Mouse (Mus musculus): ENCODE results near the gene Olfr1047. TPM values are rescaled to one million over a fixed set of nuclear protein-coding genes. Genes with fewer than 3 reads are reported as not detected.
"Not testable (repeated sequence)": the region's sequence is repeated elsewhere in the genome, so short reads cannot be mapped to it uniquely, and the experiment has no call there.

The Olfr1047 gene
- total RNA-seq (2022) = not detected

GRCm38 (mm10) chr2:86231301-86231700 is at the start of gene Olfr1047:
TSS of gene Olfr1047 (minus strand) at chr2:86231401.
- DNase-seq = no peak

- DNase-seq = not testable (repeated sequence)
These were observed 47.8 kb upstream of the Olfr1047 start, which contains the start of gene Olfr1051 for GRCm38 (mm10) chr2:86278988-86279387. TSS of gene Olfr1051 (minus strand) at chr2:86279088.

DNA sequence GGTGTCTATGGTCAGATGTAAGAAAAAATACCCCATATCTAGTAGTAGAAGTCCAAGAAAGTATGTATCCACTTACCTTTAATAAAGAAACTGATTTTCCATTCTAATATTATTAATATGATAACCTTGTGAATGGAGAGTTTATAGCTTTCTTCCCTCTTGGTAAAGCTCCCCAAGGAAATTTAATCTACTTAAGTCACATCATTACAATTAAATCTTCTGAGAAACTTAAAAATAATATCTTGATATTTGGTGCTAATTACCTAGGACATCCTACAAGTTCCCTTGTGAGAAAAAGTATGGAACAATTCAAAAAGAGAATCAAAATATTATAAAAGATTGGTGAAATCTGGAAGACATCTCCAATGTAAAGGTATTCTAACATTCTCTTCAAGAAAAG is 27.0 kb upstream of the Olfr1047 start, which contains the start of gene Olfr1049:
Olfr1049 (minus strand) TSS at position 101 of the 400 bp plus-strand sequence.
- DNase-seq = not testable (repeated sequence)

GRCm38 (mm10) chr2:86240189-86240588 is 9.0 kb upstream of the Olfr1047 start, which contains the start of gene Olfr1048:
TSS of gene Olfr1048 (minus strand) at chr2:86240289.
- DNase-seq = no peak

- DNase-seq = no peak
These were observed 12.0 kb downstream of the Olfr1047 start, which contains the start of gene Olfr1046 for GRCm38 (mm10) chr2:86219214-86219613. TSS of gene Olfr1046 (minus strand) at chr2:86219314.

DNA sequence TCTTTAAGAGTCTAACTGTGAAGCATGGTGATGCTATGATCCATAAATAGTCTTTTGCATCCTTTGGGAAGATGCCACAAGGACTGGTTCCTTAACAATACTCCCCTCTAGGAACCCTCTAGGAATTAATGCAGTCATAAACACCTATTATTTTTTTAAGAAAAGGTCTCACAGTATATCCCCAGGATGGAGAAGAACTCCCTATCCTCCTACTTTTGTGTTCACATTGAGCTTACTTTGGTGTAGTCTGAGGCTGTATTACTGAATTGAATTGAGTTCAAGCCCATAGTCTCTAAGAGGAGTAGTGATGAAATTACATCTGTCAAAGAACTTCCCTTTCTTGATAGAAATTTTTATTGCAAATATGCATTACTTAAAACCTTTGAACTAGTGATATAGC is 28.3 kb downstream of the Olfr1047 start, which contains the start of gene Olfr1045:
Olfr1045 (minus strand) TSS at position 101 of the 400 bp plus-strand sequence.
- no peak for DNase-seq

DNA sequence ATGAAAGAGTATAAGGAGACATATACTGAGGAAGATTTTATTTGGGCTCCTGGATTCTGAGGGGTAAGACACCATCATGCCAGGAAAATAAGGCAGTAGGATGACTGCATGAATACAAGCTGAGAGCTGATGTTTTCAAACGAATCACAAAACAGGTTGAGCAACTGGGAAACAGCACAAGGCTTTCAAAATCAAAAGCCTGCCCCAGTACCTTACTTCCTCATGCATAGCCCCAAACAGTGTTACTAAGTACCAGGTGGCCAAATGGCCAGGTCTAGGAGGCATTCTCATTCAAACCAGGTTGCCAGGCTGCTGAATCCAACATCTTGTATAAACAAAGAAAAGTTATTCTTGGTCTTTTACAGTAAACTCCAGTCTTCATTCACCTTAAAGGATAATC is 35.3 kb downstream of the Olfr1047 start:
- no peak for DNase-seq

DNA sequence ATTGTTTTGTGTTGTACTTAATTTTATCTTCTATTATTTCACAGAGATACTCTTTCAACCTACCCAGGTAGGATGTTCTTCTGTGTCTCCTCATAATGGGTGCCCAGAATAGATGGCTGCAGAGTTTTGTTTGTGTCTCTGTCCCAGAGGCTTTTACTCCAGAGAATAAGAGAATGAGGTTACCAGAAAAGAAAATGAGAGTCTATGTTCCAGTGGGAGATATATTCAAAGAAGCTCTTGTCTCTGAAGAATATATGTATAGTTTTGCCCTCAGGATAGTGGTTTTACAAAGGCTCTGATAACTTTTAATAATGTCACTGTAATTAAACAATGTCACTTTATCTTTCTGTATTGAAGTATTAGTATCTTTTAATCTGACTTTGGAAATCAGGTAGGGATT is 45.6 kb downstream of the Olfr1047 start, which contains the start of gene Olfr52:
Olfr52 (minus strand) TSS at position 101 of the 400 bp plus-strand sequence.
- DNase-seq = no peak

GRCm38 (mm10) chr2:86179950-86180349 is 51.3 kb downstream of the Olfr1047 start:
- no peak for DNase-seq

DNA sequence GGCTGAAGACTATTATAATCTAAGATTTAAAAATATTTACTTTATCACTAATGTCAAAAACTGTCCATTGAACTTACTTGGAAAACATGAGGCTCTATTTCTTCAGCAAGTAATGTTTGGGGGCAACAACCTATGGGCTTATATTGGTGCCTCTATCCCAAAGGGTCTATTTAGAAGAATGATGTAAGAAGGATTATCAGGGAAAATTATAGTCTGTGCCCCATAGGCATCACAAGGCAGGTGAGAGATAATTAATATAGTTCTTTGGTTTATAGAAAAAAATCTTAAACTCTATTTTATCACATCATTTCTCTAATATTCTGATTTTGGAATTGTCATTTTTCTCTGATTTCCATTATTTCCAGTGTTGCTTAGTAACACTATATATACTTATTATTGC is 53.5 kb downstream of the Olfr1047 start, which contains the start of gene Olfr1044:
Olfr1044 (minus strand) TSS at position 101 of the 400 bp plus-strand sequence.
- DNase-seq = no peak

Other genes with a start within 250 kb of the Olfr1047 start
- not detected for gene Olfr1031, start 241.1 kb downstream of the Olfr1047 start, total RNA-seq (2022)
- not detected for gene Olfr1032, start 225.9 kb downstream of the Olfr1047 start, total RNA-seq (2022)
- gene Olfr1033, start 210.8 kb downstream of the Olfr1047 start, total RNA-seq (2022) = 1 to 10 TPM; 1.4 to 3.2 (median 1.8) TPM
- under 1 TPM; 0.13 to 0.25 (median 0.14) TPM for gene Olfr1034, start 185.5 kb downstream of the Olfr1047 start, total RNA-seq (2022)
- gene Olfr1036, start 157.4 kb downstream of the Olfr1047 start, total RNA-seq (2022) = not detected
- gene Olfr1037, start 144.0 kb downstream of the Olfr1047 start, total RNA-seq (2022) = not detected
- not detected for gene Olfr1039, start 95.5 kb downstream of the Olfr1047 start, total RNA-seq (2022)
- not detected for gene Olfr1040, start 84.7 kb downstream of the Olfr1047 start, total RNA-seq (2022)
- not detected for gene Olfr1042, start 69.6 kb downstream of the Olfr1047 start, total RNA-seq (2022)
- gene Olfr1043, start 63.9 kb downstream of the Olfr1047 start, total RNA-seq (2022) = not detected
- gene Olfr1044, start 53.6 kb downstream of the Olfr1047 start, total RNA-seq (2022) = not detected
- gene Olfr52, start 45.7 kb downstream of the Olfr1047 start, total RNA-seq (2022) = not detected
- gene Olfr1045, start 28.4 kb downstream of the Olfr1047 start, total RNA-seq (2022) = not detected
- not detected for gene Olfr1046, start 12.1 kb downstream of the Olfr1047 start, total RNA-seq (2022)
- gene Olfr1048, start 8.9 kb upstream of the Olfr1047 start, total RNA-seq (2022) = not detected
- not detected for gene Olfr1049, start 26.9 kb upstream of the Olfr1047 start, total RNA-seq (2022)
- gene Olfr1051, start 47.7 kb upstream of the Olfr1047 start, total RNA-seq (2022) = not detected
- not detected for gene Olfr1052, start 61.1 kb upstream of the Olfr1047 start, total RNA-seq (2022)
- gene Olfr1053, start 83.9 kb upstream of the Olfr1047 start, total RNA-seq (2022) = not detected
- gene Olfr1054, start 104.0 kb upstream of the Olfr1047 start, total RNA-seq (2022) = not detected
- gene Olfr1055, start 118.9 kb upstream of the Olfr1047 start, total RNA-seq (2022) = not detected
- gene Olfr1056, start 131.1 kb upstream of the Olfr1047 start, total RNA-seq (2022) = not detected
- not detected for gene Olfr1057, start 147.0 kb upstream of the Olfr1047 start, total RNA-seq (2022)
- not detected for gene Olfr1058, start 157.2 kb upstream of the Olfr1047 start, total RNA-seq (2022)
- gene Olfr1061, start 182.6 kb upstream of the Olfr1047 start, total RNA-seq (2022) = not detected
- gene Olfr1062, start 195.3 kb upstream of the Olfr1047 start, total RNA-seq (2022) = not detected
- gene Olfr1065, start 219.2 kb upstream of the Olfr1047 start, total RNA-seq (2022) = not detected
- not detected for gene Olfr1066, start 224.9 kb upstream of the Olfr1047 start, total RNA-seq (2022)